Mouse (Mus musculus) thymus, adult 18-20 months (tissue): ENCODE data around the gene Vmn1r120.
"Not testable (repeated sequence)": the region's sequence is repeated elsewhere in the genome, so short reads cannot be mapped to it uniquely, and the experiment has no call there.

Experiments
- DNase-seq, 2 experiments: peaks; one replicate each; pipeline ENCODE4 v3.0.0; 2022; ENCODE audit warnings: mixed read lengths in 2 of 2

Vmn1r120 gene

DNA sequence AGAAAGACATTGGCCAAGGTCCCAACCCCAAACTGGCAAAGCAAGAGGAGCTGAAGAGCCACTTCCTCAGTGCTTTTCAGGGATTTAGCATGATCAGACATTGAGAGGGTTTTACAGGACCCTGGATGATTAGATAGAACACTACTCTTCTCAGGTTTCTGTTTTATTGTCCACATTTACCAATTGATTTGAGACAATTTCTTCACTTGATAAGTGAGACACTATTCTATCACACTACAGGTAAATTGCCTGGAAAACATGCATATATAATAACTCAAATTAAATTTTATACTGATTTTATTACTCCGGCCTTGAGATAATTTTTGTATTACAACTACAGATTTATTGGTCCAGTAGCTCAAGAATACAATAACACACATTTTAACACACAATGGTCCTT lies at the start of gene Vmn1r120:
TSS of gene Vmn1r120 (minus strand) at position 101 of the 400 bp plus-strand sequence.
- not testable (repeated sequence) for DNase-seq

- not testable (repeated sequence) for DNase-seq
Measured at GRCm38 (mm10) chr7:21098413-21098812, 44.8 kb upstream of the Vmn1r120 start, which contains the start of gene Vmn1r121. Vmn1r121 (minus strand) TSS chr7:21098513.

GRCm38 (mm10) chr7:21012355-21012754 lies 41.2 kb downstream of the Vmn1r120 start, which contains the start of gene Vmn1r119:
Vmn1r119 (minus strand) TSS chr7:21012455.
- not testable (repeated sequence) for DNase-seq
